Mouse (Mus musculus) spleen, adult 2 months (tissue): ENCODE data around the gene Trex1.

Experiments
- CTCF ChIP-seq: fragments of 200-500 bp; IDR thresholded peaks from 2 replicates; pipeline ENCODE4 v1.5.1; 2011; ENCODE audit warnings: mild to moderate bottlenecking, inconsistent platforms; ENCODE audit not compliant: insufficient read depth, insufficient read length, insufficient replicate concordance; ENCODE audit errors: extremely low read depth
- POLR2A ChIP-seq: fragments of 200-500 bp; IDR thresholded peaks from 2 replicates; pipeline ENCODE4 v1.6.1; 2011; ENCODE audit warnings: low read depth, low read length, inconsistent platforms

GRCm38 (mm10) chr9:109104083-109104482 lies 44.5 kb upstream of the Trex1 start:
- no peak for TF ChIP-seq CTCF
- no peak for TF ChIP-seq POLR2A
